Mouse (Mus musculus) small intestine, adult 2 months (tissue): ENCODE data around the gene Gm10392. TPM values are rescaled to one million over a fixed set of nuclear protein-coding genes. Genes with fewer than 3 reads are reported as not detected.

Source experiments
- H3K27ac ChIP-seq: fragments of 200-500 bp; 2 replicates; pipeline ENCODE4 v1.5.1; 2012; ENCODE audit warnings: low read depth, low read length, control low read depth, inconsistent platforms; ENCODE audit not compliant: insufficient read depth
- H3K27me3 ChIP-seq: fragments of 200-500 bp; 2 replicates; pipeline ENCODE4 v1.6.1; 2012; ENCODE audit warnings: mild to moderate bottlenecking, moderate library complexity, low read length, inconsistent platforms; ENCODE audit not compliant: control insufficient read depth, insufficient read depth
- H3K36me3 ChIP-seq: fragments of 200-500 bp; 2 replicates; pipeline ENCODE4 v1.6.1; 2012; ENCODE audit warnings: mild to moderate bottlenecking, low read length, control low read depth, inconsistent platforms; ENCODE audit not compliant: control insufficient read depth, insufficient read depth
- H3K4me1 ChIP-seq: fragments of 200-500 bp; 2 replicates; pipeline ENCODE4 v1.6.1; 2012; ENCODE audit warnings: low read length, inconsistent platforms, mixed read lengths; ENCODE audit not compliant: control insufficient read depth, insufficient read depth, insufficient read length
- H3K4me3 ChIP-seq: fragments of 200-500 bp; 2 replicates; pipeline ENCODE4 v1.5.1; 2012; ENCODE audit warnings: low read depth, mild to moderate bottlenecking, control low read depth, inconsistent platforms, low read length, moderate library complexity
- CTCF ChIP-seq: fragments of 200-500 bp; IDR thresholded peaks from 2 replicates; pipeline ENCODE4 v1.5.1; 2012; ENCODE audit warnings: low read depth, mild to moderate bottlenecking, control low read depth, inconsistent platforms, low read length, moderate library complexity, mixed read lengths; ENCODE audit not compliant: insufficient replicate concordance, insufficient read length; ENCODE audit errors: extremely low read depth
- POLR2A ChIP-seq: fragments of 200-500 bp; IDR thresholded peaks from 2 replicates; pipeline ENCODE4 v1.6.1; 2012; ENCODE audit warnings: low read depth, mild to moderate bottlenecking, control low read depth, inconsistent platforms, low read length, moderate library complexity
- WGBS: fragments of 180-500 bp; shearing (Covaris S2); methylation state at CpG from one replicate; pipeline ENCODE4 v1.1.7; 2018; 5-methylcytosine and 5-hydroxymethylcytosine counted together
- polyA plus RNA-seq: library from polyadenylated mRNA; depleted of rRNA; stranded (reverse); fragments of >200 nt; gene quantifications from 2 replicates; pipeline ENCODE4 v1.2.3, GENCODE M21; 2012

Gene Gm10392
- polyA plus RNA-seq, 1 experiment: not detected

- Histone ChIP-seq H3K27ac (peak overlapping the region; percentile 39; the same call in 1 of the 2 replicates), H3K36me3 (no peaks in the 10 kb centered on the region; the same call in 1 of the 2 replicates), H3K27me3 (no peaks in the 10 kb centered on the region; the same call in 1 of the 2 replicates), H3K4me3 (peak overlapping the region; percentile 66), H3K4me1 (peaks cover 32% of the 10 kb centered on the region)
- TF ChIP-seq POLR2A (no peak), CTCF (no peak)
- 15% methylated on average over 19 of the region's 19 CpGs for WGBS
These were observed 4.6 kb downstream of the Gm10392 start for GRCm38 (mm10) chr11:77514281-77514831.

DNA sequence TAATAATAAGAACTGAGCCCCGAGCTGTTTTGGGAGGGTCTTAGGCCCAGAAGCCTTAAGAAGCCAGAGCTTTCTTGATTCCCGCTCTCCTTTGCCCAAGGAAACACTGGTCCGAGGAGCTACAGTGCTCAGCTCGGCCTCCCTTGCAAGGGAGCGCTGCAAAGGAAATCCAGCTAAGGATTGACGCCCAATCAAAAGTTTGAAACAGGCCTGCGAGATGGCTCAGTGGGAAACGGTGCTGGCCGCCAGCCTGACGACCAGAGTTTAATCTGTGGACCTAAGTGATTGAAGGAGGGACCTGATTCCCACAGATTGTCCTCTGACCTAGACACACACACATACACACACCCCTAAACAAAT lies 5.2 kb downstream of the Gm10392 start:
- H3K27ac ChIP-seq: peak overlapping the region; percentile 52
- H3K4me1 ChIP-seq: peaks cover 32% of the 10 kb centered on the region
- H3K27me3 ChIP-seq: no peaks in the 10 kb centered on the region; the same call in 1 of the 2 replicates
- H3K4me3 ChIP-seq: peak overlapping the region; percentile 70
- no peak for TF ChIP-seq POLR2A
- TF ChIP-seq CTCF: no peak
- WGBS: 4% methylated on average over 10 of the region's 10 CpGs
- H3K36me3 ChIP-seq: peaks cover under 1% of the 10 kb centered on the region; the same call in 1 of the 2 replicates

GRCm38 (mm10) chr11:77512891-77513810 lies 5.8 kb downstream of the Gm10392 start:
- no peaks in the 10 kb centered on the region; the same call in 1 of the 2 replicates for H3K27me3 ChIP-seq
- peaks cover 2% of the 10 kb centered on the region; the same call in 1 of the 2 replicates for H3K36me3 ChIP-seq
- H3K4me3 ChIP-seq: peak overlapping the region; percentile 91
- peaks cover 34% of the 10 kb centered on the region for H3K4me1 ChIP-seq
- H3K27ac ChIP-seq: peak overlapping the region; percentile 85
- under 1% methylated on average over 81 of the region's 84 CpGs for WGBS
- TF ChIP-seq CTCF: no peak
- TF ChIP-seq POLR2A: peak; percentile 80

GRCm38 (mm10) chr11:77511336-77511735 lies 7.7 kb downstream of the Gm10392 start:
- H3K36me3 ChIP-seq: peaks cover 12% of the 10 kb centered on the region
- no peak for TF ChIP-seq POLR2A
- TF ChIP-seq CTCF: no peak
- no peak overlapping the region for H3K4me3 ChIP-seq
- H3K27ac ChIP-seq: no peak overlapping the region
- H3K4me1 ChIP-seq: peaks cover 40% of the 10 kb centered on the region
- no peaks in the 10 kb centered on the region; the same call in 1 of the 2 replicates for H3K27me3 ChIP-seq
- WGBS: 81% methylated on average over 5 of the region's 5 CpGs

DNA sequence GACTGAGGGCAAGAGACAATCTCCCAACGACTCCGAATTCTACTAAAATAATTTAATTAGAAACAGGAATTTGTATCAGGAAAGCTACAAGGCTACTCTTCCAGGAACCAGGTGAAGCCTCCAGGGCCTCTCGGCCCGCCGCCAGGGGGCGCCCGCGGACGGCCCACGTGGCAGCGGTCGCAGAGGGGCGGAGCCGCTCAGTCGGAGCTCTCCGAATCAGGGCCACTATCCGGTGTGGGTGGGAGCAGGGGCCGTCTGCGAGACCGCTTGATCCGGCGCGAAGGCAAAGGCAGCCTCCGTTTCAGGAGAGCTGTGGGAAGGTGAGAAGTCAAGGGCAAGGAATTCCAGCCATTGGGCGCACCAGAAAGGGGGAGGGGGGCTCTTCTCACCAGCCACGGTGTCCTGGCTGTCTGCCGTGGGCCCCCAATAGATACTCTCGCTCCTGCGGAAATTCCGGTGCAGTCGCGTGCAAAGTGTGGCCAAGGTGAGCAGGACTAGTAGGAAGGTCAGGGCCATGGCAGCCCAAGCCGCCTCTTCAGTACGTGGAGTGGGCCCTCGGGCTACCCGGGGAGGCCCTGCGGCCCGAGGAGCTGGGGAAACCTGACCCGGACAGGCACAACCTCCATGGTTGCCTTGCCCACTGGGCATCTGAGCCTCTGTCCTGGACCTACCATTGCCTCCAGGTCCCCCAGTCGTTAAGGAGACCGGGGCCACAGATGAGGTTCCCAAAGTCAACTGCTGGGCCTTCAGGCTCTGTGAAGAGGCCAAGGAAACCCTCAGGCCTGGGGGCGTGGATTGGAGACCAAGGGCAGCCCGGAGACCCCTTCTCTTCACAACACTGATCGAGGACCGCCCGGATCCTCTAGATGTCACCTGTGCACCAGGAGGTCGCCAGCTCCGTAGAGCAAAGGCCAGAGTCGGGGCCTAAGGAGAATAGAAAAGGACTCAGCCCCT lies 10.7 kb downstream of the Gm10392 start:
- WGBS: 27% methylated on average over 49 of the region's 49 CpGs
- H3K4me3 ChIP-seq: peak overlapping the region; percentile 56
- peaks cover 39% of the 10 kb centered on the region for H3K4me1 ChIP-seq
- H3K36me3 ChIP-seq: peaks cover 34% of the 10 kb centered on the region
- H3K27ac ChIP-seq: no peak overlapping the region
- peak; percentile 97 for TF ChIP-seq CTCF
- TF ChIP-seq POLR2A: no peak
- no peaks in the 10 kb centered on the region for H3K27me3 ChIP-seq

DNA sequence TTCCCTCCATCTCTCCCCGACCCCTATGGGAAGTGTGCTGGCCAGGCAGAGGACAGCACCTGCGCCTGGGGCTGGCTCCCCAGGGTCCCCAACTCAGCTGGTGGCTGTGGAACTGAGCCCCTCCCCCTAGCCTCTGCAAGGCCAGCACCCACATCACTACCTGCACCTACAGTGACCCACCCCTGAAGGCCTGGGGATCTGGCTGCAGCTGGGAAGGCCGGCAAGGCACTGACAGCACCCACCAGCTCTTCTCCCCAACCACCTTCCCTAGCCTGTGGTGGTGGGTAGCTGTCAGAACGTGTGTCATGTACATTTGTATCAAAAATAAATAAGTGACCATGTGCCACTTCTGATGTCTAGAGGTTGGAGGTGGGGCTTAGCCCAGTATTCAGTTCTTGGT lies 11.6 kb downstream of the Gm10392 start:
- Histone ChIP-seq H3K36me3 (peaks cover 40% of the 10 kb centered on the region), H3K27me3 (no peaks in the 10 kb centered on the region), H3K4me1 (peaks cover 36% of the 10 kb centered on the region), H3K27ac (no peak overlapping the region), H3K4me3 (no peak overlapping the region)
- TF ChIP-seq CTCF (no peak), POLR2A (no peak)
- WGBS: 78% methylated on average over 4 of the region's 4 CpGs
